Mouse (Mus musculus): ENCODE measurements around the gene Atp6v0d1.

The Atp6v0d1 gene

DNA sequence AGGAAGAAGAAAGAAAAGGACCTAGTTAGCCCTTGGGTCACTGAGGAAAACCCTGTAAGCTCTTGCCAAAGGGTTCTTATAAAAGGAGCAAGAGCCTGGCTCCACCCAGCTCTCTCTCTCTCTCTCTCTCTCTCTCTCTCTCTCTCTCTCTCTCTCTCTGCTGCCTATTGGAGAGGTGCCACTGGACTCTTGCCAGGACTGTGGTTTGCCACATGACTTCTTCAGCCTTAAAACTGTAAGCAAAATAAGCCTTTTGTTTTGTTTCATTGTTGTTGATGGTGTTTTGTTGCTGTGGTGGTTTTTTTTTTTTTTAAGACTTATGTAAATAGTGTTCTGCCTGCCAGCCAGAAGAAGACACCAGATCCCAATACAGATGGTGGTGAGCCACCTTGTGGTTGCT lies 7.6 kb upstream of the Atp6v0d1 start:
- DNase-seq, result no peak

DNA sequence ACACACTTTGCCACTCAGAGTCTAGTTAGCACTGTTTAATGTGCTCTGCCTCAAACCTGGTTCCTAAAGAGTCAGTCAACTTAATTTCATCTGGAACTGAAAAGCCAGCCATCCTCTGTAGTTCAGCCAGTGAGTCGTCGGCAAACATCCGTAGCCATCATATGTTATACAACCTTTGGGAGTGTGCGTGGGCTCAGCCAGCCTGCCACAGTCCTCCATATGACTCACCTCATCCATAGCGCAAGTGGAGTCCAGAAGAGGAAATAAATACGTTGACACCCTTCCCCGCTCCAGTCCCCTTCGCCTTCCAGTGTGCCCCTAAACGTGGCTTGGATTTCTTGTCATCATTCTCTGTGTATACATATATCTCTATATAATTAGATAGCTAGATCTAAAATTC lies 6.0 kb upstream of the Atp6v0d1 start:
- no peak for DNase-seq

DNA sequence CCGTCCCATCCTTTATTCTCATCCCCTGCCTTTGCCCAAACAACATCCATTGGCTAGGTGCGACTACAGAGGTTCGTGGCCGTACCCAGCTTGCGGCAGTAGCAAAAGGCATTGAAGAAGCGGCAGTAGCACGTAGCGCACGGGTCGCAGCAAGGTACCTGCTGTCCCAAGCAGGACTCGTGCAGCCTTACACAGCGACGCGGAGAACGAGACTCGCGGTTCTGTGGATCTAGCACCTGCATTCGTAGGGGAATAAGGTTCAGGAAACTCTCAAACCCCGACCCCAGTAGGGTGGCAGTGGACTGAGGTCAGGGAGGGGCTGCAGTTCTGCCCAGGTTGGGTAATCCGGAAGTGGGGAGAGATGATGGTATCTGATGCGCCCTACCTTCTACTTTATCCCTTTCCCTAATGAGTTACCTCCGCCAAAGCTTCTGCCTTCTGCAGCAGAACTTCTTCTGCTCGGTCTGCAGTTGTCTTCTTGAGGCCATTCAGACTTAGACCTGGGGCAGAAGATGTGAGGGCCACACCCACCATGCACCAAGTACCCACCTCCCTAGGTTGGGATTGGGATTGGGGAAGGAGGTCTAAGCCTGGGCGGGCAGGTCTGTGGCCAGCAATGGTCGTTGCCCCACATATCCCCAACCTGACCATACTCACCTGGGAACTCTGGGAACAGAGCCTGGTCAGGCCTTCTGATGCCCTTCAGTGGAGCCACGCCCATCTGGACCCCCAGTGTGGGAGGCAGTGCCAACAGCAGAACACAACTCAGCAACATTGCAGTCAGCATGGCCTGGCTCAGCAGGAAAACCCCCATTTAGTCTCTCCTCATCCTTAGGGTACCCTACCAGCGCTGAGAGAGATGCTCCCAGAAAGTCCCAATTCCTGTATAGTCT lies 1.1 kb upstream of the Atp6v0d1 start:
- peak; percentile 49 to 52 for DNase-seq

DNA sequence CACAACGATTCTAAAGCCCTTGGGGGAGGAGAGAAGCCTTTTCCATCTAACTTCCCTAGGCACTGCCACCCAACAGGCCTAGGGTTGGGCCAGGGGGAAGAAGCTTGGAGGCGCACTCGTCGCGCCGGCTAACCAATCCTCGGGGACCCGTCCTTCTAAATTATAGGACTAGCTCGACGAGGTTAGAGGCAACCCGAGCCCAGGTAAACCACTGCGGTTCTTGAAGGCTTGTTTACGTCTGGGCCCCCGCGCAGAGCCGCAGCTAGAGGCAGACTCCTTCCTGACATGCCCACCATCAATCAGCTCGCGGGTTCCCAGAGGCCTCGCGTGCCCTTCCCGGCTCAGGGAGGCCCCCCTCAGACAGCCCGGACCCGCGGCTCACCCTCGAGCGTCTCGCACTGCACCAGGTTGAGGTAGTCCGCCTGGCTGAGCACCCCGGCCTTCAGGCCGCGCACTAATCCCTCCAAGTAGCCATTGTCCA lies 406 bp downstream of the Atp6v0d1 start:
- DNase-seq, result no peak

DNA sequence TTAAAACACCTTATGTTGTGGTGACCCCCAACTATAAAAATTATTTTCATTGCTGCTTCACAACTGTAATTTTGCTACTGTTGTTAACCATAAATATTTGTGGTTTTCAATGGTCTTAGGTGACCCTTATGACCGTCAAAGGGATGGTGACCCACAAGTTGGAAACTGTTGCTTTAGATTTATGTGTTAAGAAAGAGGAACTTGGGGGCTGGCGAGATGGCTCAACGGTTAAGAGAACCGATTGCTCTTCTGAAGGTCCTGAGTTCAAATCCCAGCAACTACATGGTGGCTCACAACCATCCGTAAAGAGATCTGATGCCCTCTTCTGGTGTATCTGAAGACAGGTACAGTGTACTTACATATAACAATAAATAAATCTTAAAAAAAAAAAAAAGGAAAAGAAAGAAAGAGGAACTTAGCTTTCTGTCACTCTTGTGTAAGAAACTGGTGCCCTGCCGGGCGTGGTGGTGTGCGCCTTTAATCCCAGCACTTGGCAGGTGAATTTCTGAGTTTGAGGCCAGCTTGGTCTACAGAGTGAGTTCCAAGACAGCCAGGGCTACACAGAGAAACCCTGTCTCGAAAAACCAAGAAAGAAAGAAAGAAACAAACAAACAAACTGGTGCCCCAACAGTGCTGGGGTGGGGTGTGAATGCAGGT lies 1.1 kb downstream of the Atp6v0d1 start:
- DNase-seq, result peak in 1 of 2 experiments; percentile 11

DNA sequence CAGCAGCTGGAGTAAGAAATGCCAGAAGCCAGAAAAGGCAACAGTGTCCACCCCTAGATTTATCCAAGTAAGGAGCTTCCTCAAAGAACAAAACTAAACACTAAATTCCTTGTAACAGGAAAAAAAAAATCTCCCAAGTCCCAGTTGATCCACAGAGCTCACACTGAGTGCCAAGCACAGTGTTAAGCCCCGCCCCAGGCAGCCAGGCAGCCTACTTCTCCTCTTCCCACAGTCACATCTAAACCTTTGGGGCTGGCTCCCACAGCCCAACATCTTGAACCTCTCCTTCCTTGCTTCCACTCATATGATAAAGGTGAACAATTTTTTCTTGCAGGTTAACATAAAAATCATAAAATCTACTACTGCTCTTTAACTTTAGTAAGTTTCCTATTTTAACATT lies 2.0 kb downstream of the Atp6v0d1 start:
- DNase-seq, result no peak

DNA sequence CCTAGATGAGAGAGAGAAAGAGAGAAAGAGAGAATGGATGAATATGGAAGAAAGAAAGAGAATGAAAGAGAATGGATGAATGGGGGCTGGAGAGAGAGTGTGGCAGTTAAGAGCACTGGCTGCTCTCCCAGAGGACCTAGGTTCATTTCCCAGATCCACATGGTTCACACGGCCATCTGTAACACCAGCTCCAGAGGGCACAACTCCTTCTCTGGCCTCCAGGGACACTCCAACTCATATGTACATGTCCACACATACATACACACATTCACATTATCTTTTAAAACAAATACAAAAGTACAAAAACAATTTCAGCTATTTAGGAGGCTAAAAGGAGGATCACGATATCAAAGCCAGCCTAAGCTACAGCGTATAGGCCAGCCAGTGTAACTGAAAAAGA lies 3.0 kb downstream of the Atp6v0d1 start:
- DNase-seq, result no peak

DNA sequence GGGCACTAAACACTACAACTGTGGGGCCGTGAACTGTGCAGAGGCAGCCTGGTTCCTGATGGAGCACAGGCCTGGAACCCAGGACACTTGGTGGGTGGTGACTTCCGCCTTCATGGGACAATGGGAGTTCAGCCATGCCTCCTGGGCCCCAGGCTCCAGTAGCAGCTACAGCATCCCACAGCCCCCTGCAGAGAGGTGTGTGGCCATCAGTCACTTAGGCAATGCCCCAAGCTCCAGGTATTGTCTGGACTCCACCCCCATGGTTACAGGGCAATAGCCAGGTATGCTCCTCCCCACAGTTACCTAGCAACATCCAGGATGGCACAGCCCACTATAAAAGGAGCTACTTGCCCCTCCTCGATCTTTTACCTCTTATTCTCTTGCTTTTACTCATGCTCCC lies 10.6 kb downstream of the Atp6v0d1 start:
- DNase-seq, result no peak

DNA sequence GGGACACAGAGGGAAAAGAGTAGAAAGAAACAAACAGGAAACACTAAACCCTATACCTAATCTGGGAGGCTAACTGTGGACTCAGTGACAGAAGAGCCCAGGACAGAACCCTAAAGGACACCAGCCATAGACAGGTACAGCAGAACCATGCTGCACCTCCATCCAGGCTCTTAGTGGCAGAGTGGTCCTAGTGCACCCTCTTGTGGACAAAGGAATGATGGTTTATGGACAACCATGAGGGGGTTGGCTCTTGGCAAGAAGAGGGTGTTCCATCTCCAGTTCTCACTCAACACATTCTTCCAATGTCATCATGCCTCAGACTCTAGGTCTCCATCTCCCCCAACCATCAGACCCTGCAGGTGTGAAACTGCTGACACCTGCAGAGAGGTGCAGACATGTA lies 11.8 kb downstream of the Atp6v0d1 start:
- DNase-seq, result peak; percentile 29 to 31

DNA sequence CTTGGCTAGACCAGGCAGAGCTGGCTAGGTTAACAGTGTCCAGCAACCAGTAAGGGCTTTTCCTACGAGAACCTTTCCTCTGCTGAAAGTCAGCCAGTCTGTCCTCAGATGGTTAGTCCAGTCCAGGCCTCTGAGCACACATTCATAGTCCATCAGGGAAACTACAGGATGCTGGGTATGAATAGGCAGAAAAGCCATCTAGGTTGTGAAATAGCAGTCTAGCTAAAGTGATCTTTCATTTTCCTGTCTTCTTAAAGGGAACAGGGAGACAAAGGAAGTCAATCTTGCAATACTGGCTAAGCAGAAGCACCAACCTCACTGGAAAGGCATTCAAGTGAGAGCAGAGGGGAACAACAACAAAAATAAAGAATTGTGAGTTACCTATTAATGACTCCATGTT lies 13.0 kb downstream of the Atp6v0d1 start:
- DNase-seq, result no peak

DNA sequence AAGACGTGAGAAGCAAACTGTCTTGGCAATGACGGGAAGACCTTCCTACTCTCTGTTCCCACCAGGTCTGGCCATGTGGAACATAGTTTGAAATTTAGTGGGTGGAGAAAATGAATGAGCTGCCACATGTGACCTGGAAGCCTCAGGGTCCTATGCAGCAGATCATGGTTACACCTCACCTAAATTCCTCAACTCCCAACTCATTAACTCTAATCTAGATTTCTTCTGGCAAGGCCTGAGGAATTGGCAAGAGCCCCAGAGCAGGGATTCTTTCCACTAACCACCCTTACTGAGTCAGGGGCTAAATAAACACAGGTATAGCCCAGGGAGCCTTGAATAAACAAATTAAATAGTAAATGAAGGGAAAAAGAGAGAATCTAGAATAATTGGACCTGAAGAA lies 13.8 kb downstream of the Atp6v0d1 start:
- DNase-seq, result no peak

DNA sequence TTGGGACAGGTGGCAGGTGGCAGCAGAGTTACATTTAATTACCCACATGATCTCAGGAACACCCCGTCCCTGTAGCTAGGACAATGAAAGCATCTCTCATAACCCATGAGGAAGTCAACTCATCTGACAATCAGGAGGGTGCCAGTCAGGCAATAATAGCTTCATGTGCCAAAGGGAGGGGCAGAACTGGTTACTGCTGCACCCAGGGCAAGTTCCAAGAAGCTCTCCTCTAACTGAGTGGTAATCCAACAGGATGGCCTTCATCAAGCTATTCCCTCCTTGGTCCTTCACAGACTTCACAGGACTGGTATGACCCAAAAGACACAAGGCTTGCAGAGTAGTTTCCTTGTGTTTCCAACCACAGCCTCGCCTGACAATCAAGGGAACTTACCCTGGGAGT lies 15.8 kb downstream of the Atp6v0d1 start:
- DNase-seq, result no peak

DNA sequence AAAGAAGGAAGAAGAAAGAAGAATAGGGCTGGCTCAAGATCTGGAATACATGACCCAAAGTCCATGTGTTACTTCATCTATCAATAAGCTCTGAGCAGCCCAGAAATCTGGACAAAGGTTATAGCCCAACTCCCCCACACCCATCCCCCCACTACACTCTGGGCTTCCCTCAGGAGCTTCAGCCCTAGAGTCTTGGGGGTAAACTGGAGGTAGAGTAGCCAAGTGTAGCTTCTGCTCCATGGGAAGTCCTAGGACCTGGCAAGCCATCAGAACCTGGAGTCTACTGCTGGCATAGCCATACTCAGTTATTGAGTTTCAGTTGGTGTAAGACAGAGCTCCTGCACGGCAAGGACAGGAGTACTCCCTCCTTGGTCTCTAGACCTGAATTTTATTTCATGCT lies 16.3 kb downstream of the Atp6v0d1 start:
- DNase-seq, result no peak

DNA sequence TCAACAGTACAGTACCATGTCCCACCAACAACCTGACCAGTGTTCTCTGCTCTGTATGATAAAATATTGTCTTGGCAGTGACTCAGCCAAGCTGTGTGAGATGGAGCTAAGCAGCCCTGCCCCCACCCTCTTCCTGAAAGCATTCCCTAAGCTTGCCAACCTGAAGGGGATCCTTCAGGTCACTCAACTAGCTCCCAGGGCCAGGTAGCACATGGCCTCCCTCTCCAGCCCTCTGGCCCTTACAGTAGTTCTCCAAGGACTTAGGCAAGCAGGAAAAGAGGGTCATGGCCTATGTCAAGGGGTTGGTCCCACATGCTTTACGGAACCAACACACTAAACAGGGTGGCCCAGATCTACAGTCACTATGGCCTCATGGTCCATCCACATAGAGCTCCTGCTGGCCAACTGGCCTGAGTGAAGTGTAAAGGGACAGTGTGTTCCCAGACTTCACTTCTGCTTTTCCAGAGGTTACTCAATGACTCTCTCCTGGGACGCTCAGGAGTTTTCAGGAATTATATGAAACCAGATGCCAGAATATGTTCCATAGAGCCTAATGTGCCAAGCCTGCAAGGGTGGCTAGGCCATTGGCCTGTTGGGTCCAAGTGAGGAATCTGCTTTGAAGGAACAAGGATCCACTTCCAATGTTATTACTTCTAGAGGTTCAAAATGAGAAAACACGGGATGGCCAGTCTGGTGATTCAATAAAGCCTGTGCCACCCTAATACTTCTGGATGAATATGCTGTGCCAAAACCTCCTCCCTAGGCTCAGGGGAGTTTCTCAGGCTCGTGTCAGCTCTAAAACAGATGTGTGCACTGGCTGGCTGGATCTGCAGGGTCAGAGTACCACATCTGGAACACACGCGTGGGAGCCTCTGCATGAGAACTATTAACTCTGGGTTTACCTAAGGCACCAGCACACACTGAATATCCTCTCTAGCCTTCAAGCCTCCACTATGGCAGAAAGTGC lies 19.2 kb downstream of the Atp6v0d1 start:
- DNase-seq, result no peak

DNA sequence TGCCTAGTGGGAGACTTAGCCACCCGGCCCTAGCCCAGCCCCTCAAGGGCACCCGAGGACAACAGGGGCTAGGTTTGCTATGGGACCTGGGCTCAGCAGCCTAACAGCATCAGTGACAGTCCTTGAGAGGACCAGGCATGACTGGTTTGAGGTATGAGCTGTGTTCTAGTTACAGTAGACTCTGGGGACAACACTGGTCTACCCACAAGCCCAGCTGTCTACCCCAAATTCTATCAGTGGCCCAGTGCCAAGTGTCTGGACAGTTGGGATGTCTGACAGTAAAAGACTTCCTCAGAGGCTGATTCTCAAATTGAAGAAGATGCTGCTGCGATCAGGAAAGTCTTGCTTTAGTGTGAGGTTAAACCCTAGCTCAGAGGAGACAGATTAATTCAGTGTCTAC lies 20.6 kb downstream of the Atp6v0d1 start:
- DNase-seq, result no peak

DNA sequence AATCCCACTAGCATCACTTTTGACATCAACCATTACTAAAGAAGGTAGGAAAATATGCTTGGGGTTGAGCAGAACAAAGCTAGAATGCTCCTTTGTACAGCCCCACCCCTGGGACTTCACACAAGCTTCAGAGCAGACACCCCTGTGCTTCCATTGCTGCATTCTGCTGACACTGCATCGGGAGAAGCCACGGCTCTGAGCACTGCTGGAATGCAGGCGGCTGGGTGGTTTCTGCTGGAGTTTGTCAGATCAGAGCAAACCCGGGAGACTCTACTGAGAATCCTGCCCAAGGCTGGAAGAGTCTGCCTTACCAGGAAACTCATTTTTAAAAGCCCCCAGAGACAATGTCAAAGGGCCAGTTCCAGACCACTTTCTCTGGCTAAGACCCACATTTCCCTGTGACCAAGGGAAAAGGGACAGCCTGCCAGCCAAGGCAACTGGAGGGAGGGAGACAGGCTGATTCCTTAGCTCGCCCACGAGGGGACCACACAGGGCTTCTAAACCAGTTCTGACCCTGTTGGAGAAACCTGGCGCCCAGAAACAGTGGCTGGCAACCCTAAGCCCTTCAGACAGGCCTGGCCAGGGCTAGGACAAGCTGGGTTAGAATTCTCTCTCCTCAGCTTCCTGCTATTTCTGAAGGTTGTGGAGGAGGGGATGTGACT lies 21.2 kb downstream of the Atp6v0d1 start:
- DNase-seq, result no peak

DNA sequence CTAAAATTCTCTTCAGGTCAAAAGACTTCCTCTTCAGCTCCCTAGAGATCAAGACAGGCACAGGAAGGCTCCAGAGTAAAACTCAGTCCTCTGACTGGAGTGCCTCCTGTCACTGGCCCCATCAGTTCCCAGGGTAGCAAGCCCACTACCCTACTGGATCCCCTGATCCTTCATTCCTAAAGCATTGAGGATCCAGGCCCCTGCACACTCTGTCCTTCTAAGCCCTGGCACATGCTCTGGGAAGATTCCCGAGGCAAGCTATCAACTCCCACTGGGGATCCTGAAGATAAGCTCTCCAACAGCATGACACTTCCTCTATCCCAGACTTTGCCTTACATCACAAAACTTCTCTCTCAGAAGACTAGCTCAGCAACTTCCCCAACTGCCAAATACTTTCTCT lies 22.1 kb downstream of the Atp6v0d1 start:
- no peak for DNase-seq

DNA sequence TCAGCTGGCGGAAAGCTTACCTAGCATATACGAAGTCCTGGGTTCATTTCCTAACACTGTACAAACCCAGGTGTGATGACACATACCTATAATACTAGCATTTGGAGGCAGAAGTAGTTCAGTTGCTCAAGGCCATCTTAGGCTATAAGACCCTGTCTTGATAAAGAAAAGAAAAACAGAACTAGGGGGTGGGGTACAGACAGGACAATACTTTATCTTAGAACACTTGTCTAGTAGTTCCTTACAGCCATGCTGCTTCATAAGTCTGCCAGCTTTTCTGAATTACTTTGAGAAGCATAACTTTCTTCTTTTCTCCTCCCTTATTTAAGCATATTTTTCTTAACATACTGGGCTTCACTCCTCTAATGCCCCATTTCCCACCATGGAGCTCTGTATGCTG lies 23.0 kb downstream of the Atp6v0d1 start:
- no peak for DNase-seq

DNA sequence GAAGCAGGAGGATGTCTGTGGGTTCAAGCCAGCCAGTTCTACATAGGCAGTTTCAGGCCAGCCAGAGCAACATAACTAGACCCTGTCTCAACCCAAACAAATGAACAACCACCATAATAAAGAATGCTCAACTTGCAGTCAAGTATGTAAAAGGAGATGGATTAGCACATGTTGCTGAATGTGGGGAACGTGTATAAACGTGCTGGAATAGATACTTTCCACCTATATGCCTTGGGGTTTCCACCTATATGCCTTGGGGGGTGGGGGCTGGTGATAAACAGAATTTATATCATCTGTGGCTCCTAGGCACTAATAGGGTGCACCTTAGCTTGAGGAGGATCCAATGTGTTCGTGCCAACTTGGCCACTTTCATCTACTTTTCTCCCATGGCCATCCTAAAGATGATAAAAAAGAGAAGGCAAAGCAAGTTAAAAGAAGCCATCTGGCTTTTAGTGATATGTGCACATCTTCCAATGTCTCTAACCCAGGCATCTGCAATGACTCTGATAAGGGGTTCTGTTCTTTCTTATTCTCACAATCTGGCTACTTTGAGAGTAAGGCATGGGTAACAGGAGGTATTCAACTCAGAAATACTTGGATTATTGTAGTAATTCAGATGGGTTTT lies 23.7 kb downstream of the Atp6v0d1 start:
- no peak for DNase-seq

DNA sequence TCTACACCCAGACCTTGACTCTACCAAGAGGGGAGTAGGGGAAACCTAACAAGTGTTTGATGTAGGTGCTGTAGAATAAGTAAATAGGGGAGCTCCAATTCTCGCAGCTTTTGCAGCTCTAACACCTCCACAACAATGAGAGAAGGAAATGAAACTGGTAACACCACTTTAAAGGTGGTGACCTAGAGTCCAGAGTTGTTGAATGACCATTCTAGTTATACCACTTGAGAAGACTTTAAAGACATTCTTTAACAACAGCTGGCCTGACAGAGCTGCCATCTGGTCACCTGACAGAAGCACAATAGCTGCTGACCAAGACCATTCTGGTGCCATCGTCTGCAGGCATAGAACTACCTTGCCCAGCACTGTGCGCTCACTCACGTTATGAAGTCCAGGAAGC lies 26.9 kb downstream of the Atp6v0d1 start:
- no peak for DNase-seq

DNA sequence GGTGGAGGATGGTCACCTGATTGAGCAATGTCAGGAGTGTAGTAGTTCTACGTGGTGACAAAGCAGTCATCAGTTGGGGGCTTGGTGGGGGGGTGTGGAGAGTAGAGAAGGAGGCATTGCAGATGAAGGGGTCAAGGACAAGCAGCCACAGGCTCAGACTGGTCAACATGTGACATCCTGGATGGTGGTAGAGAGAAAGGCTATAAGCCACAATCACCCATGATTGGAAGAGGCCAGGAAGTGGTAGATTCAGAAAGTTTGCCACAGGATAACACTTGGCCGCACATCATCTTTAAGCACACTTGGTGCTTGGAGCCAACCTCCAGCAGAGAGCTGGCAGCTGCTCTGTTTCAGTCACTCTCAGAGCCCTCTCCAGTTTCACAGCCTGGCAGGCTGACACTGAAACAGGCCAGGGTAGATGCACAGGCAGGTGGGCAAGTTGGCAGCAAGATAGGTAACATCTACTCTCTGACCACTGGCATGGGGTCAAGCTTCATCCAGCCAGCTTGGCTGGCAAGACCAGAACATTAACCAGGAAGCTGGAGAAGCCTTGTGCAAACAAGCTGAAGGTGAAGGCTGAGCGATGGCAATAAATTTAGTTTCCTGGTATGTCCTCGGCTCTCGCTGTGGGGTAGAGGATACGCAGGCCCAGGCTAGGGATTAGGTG lies 28.7 kb downstream of the Atp6v0d1 start:
- DNase-seq, result no peak

DNA sequence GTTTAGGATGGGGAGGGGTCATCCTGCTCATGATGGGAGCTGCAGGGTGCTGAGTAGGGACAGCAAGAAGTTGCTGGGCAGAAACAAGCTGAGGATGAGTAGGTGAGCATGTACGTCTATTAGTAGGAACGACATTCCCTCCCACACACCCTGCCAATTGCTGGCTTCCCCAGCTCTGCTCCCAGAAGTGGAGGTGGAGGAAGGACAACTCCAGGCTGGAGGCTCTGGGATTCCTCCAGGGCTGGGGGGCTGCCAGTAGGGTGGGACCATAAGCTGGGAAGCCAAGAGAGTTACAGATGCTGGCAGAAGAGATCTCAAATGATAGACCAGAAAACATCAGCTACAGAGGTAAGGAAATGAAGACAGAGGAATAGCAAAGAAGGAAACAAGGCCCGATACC lies 29.3 kb downstream of the Atp6v0d1 start:
- no peak for DNase-seq
